Mouse (Mus musculus): Measurements from ENCODE around the gene Epha3.

- TF ChIP-seq CTCF (IDR thresholded peaks at IDR 0.05; ENCODE audit: low read depth) (no peak), EP300 (optimal IDR thresholded peaks at IDR 0.05) (no peak)
These were observed 324.5 kb downstream of the Epha3 start for GRCm38 (mm10) chr16:63539489-63539888.

Data from stomach, postnatal 0 days (tissue).